Mouse (Mus musculus) erythroid progenitor cell, adult 5-6 weeks (primary cell): ENCODE measurements around the gene Trhde. TPM values are rescaled to one million over a fixed set of nuclear protein-coding genes. Genes with fewer than 3 reads are reported as not detected.

Source experiments
- ATAC-seq: replicated peaks from 2 replicates; pipeline ENCODE4 v1.8.0; 2016; ENCODE audit warnings: moderate number of reproducible peaks, mild to moderate bottlenecking, moderate TSS enrichment, inconsistent platforms; ENCODE audit not compliant: poor library complexity, low FRiP score, severe bottlenecking
- total RNA-seq, 2 experiments: library from RNA; stranded (forward) in 1 of 2; stranded (reverse) in 1 of 2; fragments of 150-400 nt in 1 of 2; fragments of 186-747, 209-891 nt in 1 of 2; gene quantifications; 2 replicates each; pipeline versions ENCODE4 v1.2.3 to v1.2.4; 2015 to 2017; ENCODE audit warnings: low replicate concordance in 2 of 2

Trhde gene
- total RNA-seq, 2 experiments from 2014 or later: not detected

DNA sequence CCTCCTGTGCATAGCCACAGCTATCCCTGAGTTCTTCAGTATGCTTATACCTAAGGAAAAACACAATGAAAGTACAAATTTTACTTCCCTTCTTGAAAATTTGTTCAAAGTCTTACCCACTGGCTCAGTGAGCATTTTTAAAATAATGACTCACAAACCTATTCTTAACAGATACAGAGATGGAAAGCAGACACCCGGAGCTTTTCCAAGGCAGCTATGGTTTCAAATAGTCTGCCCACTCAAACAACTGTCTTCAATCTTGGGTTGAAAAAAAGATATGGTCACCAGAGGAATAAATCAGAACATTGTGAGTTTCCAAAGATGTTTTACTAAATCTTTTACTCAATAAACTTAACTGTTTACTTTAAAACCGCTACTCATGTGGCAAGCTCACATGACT lies 64.5 kb downstream of the Trhde start:
- ATAC-seq: no peak

DNA sequence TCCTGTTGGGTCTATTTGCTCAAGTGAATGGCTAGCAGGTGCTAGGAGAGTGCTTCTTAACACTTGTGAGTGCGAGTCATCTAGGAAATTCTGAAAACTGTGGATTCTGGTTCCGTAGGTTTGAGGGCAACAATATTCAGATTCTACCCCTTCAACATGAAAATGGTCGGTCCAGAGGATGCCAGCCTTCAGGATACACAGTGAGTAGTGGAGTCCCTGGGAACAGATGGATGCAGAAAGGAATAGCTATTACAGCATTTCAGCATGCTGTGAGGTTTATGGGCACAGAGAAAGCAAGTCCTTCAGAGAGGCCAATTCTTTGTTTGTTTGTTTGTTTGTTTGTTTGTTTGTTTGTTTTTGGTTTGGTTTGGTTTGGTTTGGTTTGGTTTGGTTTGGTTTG lies 65.7 kb downstream of the Trhde start:
- no peak for ATAC-seq

DNA sequence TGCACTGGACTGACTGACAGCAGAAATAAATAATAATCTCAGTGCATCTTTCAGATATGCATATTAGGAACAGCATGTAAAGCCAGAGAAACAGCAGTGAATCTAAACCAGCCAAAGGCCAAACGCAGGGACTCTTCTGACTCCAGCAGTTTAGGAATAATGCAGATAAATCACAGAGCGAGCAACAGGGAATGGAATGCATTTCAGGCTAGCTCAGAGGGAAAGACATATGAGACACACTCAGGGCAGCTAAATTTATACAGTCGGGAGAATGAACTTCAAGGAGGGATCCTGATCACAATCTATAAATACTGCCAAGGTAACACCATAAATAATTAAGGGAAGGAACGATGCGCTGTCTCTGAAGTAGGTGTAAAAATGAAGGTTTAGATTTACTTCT lies 66.4 kb downstream of the Trhde start:
- no peak for ATAC-seq

DNA sequence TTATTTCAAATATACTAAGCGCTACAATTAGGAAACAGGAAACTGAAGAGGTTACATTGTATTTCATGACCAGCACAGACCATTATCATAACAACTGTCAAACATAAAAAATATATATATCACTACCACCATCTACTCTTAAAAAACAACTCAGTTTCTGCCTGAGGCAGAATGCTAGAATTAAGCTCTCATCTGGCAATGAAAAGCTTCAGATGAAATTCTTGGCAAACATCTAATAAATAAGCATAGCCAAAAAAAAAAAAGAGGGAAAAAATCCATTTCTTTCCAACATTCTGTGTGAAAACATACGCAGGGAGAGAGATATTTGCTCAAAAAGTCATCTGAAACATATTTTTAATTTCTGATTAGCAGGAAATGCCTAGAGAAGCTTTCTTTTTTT lies 67.0 kb downstream of the Trhde start:
- no peak for ATAC-seq

DNA sequence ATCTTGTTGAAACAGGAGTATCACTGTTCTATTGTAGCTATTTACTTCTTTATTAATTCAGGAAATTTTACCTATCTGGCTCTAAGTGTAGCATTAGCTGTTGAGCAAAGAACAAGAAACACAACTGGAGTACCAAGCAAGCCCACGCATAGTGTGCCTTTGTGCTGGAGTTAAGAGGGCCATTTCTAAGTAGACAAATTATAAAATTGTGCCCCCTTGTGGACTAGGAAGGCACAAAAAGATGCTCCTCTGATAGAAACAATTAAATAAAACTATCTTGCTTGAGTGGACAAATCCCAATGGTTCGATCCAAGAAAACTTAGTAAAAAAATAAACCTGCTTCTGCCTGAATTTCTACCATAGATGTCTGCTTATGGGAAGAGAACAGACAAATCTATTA lies 76.5 kb downstream of the Trhde start:
- no peak for ATAC-seq

DNA sequence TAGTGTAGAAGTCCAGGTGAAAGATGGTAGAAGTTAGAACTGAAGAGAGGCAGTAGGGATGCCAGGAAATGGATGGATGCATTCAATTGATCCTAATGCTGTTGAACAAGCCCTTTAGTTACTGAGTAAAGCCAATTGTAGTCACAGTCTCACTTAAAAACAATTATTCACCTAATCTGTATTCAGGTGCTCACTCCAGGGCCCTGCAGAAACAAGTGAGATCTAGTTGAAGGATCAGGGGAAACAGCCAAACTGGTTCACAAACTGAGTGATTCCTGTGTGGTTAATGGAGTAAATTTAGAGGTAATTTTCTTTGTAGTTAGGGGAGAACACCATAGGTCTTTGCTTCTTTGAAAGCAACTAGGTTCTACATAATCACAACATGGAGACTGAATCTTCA lies 100.3 kb downstream of the Trhde start:
- no peak for ATAC-seq

DNA sequence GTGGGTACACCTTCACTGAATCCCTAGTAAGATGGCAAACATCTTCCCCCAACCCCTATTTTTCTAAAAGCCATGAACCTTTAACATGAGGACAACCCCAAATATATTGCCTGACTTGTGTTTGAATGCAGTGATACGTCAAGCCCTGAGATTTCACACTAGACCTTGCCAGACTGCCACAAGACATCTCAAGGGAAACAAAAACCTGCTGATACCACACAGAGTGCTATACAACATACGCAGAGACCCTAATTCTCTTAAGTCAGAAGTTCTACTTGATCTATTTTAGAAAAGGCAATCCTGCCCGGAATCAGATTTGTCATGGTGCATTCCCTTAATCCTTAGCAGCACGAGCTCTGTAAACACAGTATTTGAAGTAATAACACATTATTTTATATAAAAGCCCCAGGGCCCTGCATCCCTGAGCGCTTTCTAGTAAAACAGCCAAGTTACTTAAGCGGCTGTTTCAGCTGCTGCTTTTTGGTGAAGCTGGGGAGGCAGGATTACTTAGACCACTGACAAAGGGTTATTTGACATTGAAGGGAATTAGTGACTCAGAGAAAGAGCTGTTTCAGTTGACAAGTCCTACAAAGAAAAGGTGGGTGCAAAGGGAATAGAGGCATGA lies 130.2 kb downstream of the Trhde start:
- no peak for ATAC-seq

DNA sequence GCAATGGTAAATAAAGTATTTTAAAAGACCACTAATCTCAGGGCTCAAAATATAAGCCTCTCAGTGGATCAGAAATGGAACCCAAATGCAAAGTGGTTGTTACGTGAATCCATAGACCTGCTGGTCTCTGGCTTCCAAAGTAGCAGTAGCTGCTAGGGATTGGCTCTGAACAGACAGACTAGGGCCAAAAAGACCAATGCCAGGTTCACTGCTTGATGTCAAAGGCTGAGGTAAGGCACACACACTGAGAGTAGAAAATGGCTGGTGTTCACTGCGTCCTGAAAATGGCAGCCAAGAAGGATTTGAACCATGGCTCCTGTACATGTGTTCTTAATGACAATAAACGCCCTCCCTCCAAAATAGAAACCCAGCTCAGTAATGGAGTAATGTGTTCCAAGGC lies 209.1 kb downstream of the Trhde start:
- no peak for ATAC-seq

DNA sequence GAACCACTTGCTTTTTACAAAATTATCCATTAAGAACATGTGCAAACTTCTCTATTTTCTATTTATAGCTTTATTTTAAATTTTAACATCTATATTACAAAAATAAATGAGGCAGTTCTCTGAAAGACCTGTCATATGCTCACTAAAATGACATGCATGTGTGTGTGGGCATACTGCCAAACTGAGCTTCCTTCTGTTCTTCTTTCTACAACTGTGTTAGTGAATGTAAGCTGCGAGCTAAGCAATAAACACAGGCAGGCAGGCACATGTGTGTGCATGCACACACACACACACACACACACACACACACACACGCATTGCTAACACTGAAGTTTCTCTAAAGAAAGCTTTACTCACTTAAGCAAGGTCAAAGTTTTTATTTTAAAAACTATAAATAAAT lies 223.2 kb downstream of the Trhde start:
- no peak for ATAC-seq

DNA sequence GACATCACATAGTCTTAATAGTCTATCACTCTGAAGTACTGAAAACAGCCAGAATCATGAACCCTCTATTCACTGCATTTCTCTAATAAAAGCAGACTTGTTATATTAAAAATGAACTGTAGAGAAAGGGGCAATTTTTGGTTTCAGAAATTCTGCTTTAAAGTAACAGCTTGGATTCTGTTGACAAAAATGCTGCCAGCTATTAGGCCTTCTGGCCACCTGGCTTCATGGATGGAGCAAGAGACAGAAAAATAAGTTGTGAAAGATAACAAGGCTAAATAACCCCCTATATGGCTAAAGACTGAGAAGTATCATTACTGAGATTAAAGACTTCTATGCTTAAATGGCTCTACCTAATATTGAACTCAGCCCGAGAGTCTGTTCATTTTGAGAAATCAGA lies 234.2 kb downstream of the Trhde start:
- no peak for ATAC-seq

DNA sequence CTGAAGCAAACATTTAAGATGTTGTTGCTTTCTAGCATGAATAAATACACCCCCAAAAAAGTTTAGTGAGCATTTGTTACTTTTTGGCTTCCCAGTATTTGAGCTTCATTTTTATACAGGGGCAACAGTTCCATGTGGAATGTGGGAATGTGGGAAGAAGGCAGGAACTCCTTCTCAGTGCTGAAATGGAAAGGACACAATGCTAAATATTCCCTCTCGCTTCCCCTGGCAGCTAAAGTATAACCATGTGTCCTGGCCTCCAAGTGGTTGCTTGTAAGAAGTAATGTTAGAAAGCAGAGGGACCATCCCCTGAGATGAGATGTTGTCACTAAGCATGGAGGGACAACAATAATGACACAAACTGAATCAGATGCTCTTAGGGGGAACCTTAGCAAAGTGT lies 292.9 kb downstream of the Trhde start:
- no peak for ATAC-seq

DNA sequence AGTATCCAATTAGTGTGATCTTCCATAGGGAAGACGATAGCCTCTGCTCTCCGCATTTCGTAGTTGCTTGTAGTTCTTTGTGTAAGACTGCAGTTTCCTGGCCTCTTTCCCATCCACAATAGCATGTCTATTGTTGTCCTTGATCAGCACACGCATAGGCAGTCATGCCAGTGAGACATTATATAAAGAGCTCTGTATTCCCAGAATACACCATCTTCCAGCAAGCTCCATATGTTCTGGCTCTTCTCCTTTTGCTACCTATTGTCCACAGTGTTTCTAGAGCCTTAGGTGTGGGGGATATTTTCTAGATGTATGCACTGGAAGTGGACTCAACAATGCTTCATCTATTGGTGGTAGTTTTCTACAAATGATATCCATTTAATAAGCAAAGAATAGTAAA lies 313.3 kb downstream of the Trhde start:
- ATAC-seq: no peak

DNA sequence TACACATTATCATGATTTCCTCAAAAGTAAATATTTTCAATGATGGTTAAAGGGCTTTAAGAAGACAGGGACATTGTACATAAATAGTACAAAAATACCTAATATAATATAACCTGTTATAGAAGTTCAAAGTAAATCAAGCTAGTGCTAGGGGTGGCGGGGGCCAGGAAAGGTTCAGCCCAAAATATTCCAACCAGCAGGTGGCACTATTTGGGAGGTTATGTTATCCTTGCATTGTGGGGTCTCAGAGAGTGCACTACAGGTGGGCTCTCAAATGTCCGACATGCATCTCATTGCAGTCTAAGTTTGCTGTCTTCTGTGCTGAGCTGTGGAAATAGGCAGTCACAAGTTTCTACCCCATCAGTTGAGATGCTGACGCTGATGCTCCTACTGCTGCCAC lies 346.5 kb downstream of the Trhde start:
- ATAC-seq: no peak

DNA sequence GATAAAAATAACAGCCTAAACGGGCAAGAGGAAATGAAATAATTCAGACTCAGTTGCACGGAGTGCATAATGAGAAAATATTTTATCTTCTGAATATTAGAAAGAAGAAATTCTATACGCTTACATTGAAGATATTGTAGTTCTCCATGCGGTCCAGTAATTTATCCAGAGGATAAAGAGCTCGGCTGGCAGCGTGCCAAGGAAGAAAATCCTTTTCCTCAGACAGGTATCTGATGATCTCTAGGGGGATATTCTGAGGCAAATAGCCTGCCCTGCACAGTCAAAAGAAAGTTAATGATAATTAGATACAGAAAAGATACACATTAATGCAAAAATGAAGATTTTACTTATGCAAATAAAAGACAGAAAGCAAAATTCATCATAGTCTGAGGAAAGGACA lies 354.0 kb downstream of the Trhde start:
- ATAC-seq: no peak

DNA sequence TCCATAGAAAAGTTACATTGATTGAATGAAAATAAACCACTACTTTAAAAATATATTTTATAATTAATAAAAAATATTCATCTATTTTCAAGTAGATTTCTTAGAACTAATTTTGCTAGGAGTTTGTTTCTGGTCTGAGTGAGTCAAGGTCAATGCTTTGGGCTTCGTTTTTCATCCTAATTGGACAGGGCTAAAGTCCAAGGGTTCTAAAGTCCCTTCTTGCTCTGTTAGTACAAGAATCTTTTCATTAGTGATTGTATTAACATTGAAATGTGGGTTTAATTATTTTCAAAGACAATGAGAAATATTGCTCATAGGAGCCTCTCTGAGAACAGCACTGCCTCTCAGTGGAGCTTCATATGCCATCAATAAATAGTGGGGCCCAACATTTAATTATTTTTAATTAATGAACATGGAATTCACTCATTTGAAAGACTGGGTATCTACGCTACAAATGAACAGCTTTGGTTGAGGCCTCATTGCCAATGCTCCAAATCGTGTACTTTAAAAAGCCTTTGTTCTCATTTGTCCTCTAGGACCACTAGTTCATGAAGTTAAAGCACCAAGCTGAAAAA lies 383.1 kb downstream of the Trhde start:
- ATAC-seq: no peak

DNA sequence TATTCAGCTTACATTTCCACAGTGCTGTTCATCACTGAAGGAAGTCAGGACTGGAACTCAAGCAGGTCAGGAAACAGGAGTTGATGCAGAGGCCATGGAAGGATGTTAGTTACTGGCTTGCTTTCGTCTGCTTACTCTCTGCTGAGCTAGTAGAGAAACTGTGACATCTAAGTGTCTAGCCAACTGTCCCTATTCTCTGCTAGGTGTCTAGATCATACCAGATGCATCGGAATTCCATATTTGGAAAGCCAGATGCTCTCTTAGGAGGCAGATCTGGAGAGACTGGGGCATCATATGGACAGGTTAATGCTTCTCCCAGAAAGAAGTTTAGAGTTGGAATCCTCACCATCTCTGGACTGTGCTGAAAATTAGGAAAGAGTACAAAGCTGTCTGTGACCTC lies 386.4 kb downstream of the Trhde start:
- ATAC-seq: no peak

DNA sequence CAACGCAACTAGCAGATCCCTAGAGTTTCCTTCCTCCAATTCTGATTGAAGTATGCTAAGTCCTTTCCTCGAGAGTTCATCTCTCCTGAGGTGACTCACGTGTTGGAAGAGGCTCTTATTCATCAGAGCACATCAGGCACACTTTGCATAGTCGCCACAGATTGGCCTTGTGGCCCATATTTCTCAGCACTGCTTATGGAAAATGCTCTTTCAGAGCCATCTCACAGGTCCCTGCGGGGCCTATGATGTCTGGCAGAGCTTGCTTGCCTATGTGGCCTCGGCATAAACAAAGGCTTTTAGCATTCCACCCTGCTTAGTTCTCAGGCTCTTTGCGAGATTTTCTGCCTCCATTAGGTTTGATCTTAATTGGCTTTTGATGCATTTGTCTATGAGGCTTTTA lies 396.8 kb downstream of the Trhde start:
- no peak for ATAC-seq

DNA sequence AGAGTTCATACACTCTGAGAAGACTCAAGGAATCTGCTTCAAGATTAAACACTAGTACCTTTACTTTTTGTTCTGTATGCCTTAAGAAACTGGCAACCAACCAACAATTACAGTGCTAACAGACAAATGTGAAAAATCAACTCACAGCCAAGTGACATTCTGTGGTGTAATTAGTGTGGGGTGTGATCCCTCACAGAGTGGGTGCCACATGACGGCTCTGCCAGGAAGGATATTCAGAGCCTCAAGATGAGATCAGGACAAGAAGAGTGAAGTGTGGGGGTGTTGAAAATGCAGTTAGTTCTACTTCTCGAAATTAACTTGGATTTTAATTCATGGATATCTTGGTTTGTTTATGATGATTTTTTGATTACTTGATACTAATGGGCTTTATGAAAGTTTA lies 398.3 kb downstream of the Trhde start:
- ATAC-seq: no peak

DNA sequence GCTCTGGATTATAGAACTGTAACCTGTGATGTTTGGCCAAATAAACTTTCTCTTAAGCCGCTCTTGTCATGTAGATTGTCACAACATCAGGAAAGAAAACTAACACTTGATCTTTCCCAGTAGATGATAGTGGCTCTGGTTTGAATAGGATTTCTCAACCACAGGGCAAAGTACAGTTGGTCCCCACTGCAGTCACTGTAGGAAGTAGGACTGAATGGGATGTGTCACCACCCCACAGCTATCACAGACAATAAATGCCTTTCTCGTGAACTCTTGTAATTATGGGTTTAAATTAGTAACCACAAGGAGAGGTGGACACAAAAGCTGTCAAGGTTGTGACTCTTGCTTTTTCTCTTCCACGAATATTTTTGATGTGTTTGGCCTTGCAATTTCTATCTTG lies 431.3 kb downstream of the Trhde start:
- no peak for ATAC-seq

DNA sequence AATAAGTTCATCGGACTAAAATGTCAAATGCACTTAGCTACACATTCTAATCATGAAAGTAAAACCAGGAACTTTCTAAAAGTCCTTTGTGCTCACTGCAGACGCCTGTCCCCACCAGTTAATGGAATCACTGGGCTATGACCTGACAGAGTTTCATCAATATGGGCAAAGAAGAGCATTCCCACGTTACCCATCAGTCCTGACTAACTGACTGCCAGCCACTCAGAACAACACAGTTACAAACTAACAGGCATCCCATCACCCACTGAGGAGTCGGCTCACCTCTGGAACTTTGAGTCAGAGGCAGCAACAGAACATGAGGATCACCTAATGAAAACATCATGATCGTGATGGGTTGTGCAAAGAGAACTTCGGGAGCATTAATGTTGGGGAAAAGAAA lies 438.7 kb downstream of the Trhde start:
- no peak for ATAC-seq

DNA sequence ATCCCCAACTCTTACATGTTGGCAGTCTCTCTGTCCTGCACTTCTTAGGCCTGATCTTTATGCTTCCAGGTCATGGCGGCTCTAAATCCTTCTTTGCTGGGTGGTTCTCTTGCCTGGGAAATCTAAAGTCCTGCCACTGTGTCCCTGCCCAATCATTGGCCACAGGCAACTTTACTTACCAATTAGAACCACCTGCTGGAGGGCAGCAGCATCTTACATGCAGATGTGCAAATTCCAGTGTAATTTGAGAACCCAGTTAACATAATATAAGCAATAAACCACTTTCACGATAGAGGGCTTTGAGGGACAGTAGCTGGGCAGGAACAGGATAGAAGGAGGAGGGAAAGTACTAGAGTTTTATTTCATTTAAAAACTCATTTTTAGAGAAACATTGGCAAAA lies 439.5 kb downstream of the Trhde start:
- ATAC-seq: no peak
